Mouse (Mus musculus) CH12.LX (cell line): ENCODE data around the gene Hamp2. TPM values are rescaled to one million over a fixed set of nuclear protein-coding genes. Genes with fewer than 3 reads are reported as not detected.

Experiments used
- DNase-seq: peaks from one replicate; pipeline ENCODE4 v3.0.0-alpha.2; 2013; ENCODE audit errors: extremely low read depth
- H3K27ac ChIP-seq: 2 replicates; pipeline ENCODE4 v1.5.1; 2012; ENCODE audit warnings: low read depth, mild to moderate bottlenecking, control low read depth, moderate library complexity; ENCODE audit not compliant: insufficient read depth
- H3K27me3 ChIP-seq: replicated peaks from 2 replicates; pipeline ENCODE3; 2012; ENCODE audit warnings: inconsistent platforms
- H3K36me3 ChIP-seq, 2 experiments: replicated peaks in 1 of 2; 2 replicates each; pipeline versions ENCODE3 to v1.6.1; 2012; ENCODE audit warnings: inconsistent platforms in 1 of 2, low read length in 1 of 2, mild to moderate bottlenecking in 1 of 2, mixed read lengths in 1 of 2, moderate library complexity in 1 of 2; ENCODE audit not compliant: control insufficient read depth in 1 of 2, insufficient read depth in 1 of 2
- H3K4me1 ChIP-seq, 2 experiments: 2 replicates each; pipeline ENCODE4 v1.6.1; 2012; ENCODE audit warnings: inconsistent platforms in 1 of 2, moderate library complexity in 1 of 2; ENCODE audit not compliant: insufficient read depth in 2 of 2, control insufficient read depth in 1 of 2
- H3K4me2 ChIP-seq: 2 replicates; pipeline ENCODE4 v1.6.1; 2012; ENCODE audit warnings: low read depth, mild to moderate bottlenecking, control low read depth; ENCODE audit not compliant: poor library complexity, insufficient read depth, severe bottlenecking
- H3K4me3 ChIP-seq, 3 experiments: fragments of 150-350 bp in 1 of 3; sonication (generic) in 1 of 3; replicated peaks in 1 of 3; 2 replicates each; pipeline versions ENCODE3 to v1.5.1; 2011 to 2012; ENCODE audit warnings: low read depth in 2 of 3, low read length in 2 of 3, mild to moderate bottlenecking in 2 of 3, moderate library complexity in 2 of 3, control low read depth in 1 of 3, improper control_type of control experiment in 1 of 3, inconsistent platforms in 1 of 3, mixed read lengths in 1 of 3; ENCODE audit not compliant: poor library complexity in 1 of 3
- H3K79me2 ChIP-seq: replicated peaks from 2 replicates; pipeline ENCODE4 v1.6.1; 2012; ENCODE audit warnings: mild to moderate bottlenecking, moderate library complexity; ENCODE audit not compliant: control insufficient read depth, poor library complexity, insufficient read depth, severe bottlenecking; ENCODE audit errors: extremely low read depth
- H3K9ac ChIP-seq: 2 replicates; pipeline ENCODE4 v1.6.1; 2012; ENCODE audit warnings: low read depth, mild to moderate bottlenecking, control low read depth, moderate library complexity; ENCODE audit not compliant: insufficient read depth
- H3K9me3 ChIP-seq: replicated peaks from 2 replicates; pipeline ENCODE3; 2012; ENCODE audit warnings: low read length, inconsistent platforms, mixed read lengths
- CHD1 ChIP-seq: IDR thresholded peaks from 2 replicates; pipeline ENCODE4 v1.6.1; 2012; ENCODE audit warnings: low read depth, low read length, improper control_type of control experiment, inconsistent platforms
- CTCF ChIP-seq, 2 experiments: IDR thresholded peaks in 1 of 2; conservative IDR thresholded peaks in 1 of 2; 2 replicates each; pipeline ENCODE4 v1.5.1; 2011 to 2012; ENCODE audit warnings: low read depth in 2 of 2, low read length in 2 of 2, improper control_type of control experiment in 1 of 2, inconsistent platforms in 1 of 2, mild to moderate bottlenecking in 1 of 2, moderate library complexity in 1 of 2
- ELF1 ChIP-seq: IDR thresholded peaks from 2 replicates; pipeline ENCODE4 v1.6.1; 2014; ENCODE audit warnings: low read depth, mild to moderate bottlenecking, inconsistent platforms, low read length, improper control_type of control experiment
- GABPA ChIP-seq: IDR thresholded peaks from 2 replicates; pipeline ENCODE4 v1.6.1; 2012; ENCODE audit warnings: low read depth, low read length, improper control_type of control experiment, inconsistent platforms; ENCODE audit not compliant: insufficient replicate concordance
- HCFC1 ChIP-seq: IDR thresholded peaks from 2 replicates; pipeline ENCODE4 v1.6.1; 2012; ENCODE audit warnings: low read depth, mild to moderate bottlenecking, inconsistent platforms, low read length, improper control_type of control experiment
- KAT2A ChIP-seq: IDR thresholded peaks from 2 replicates; pipeline ENCODE4 v1.6.1; 2012; ENCODE audit warnings: low read length, improper control_type of control experiment, inconsistent platforms; ENCODE audit not compliant: insufficient replicate concordance
- NELFE ChIP-seq: IDR thresholded peaks from 2 replicates; pipeline ENCODE4 v1.6.1; 2011; ENCODE audit warnings: low read depth, low read length, improper control_type of control experiment
- PAX5 ChIP-seq: IDR thresholded peaks from 2 replicates; pipeline ENCODE4 v1.6.1; 2012; ENCODE audit warnings: low read length, inconsistent platforms, mixed read lengths
- POLR2A ChIP-seq: IDR thresholded peaks from 2 replicates; pipeline ENCODE4 v1.6.1; 2011; ENCODE audit warnings: low read depth, mild to moderate bottlenecking, improper control_type of control experiment, low read length
- POLR2AphosphoS2 ChIP-seq: IDR thresholded peaks from 2 replicates; pipeline ENCODE4 v1.6.1; 2011; ENCODE audit warnings: low read depth, low read length, improper control_type of control experiment
- TBP ChIP-seq: conservative IDR thresholded peaks from 2 replicates; pipeline ENCODE4 v1.6.1; 2011; ENCODE audit warnings: low read depth, low read length, improper control_type of control experiment
- TCF12 ChIP-seq: IDR thresholded peaks from 2 replicates; pipeline ENCODE4 v1.6.1; 2014; ENCODE audit warnings: low read depth, mild to moderate bottlenecking, inconsistent platforms, low read length, improper control_type of control experiment
- UBTF ChIP-seq: IDR thresholded peaks from 2 replicates; pipeline ENCODE4 v1.6.1; 2012; ENCODE audit warnings: low read depth, mild to moderate bottlenecking, inconsistent platforms, low read length, improper control_type of control experiment, moderate library complexity
- USF1 ChIP-seq: IDR thresholded peaks from 2 replicates; pipeline ENCODE4 v1.6.1; 2014; ENCODE audit warnings: low read depth, mild to moderate bottlenecking, inconsistent platforms, low read length, improper control_type of control experiment
- USF2 ChIP-seq: conservative IDR thresholded peaks from 2 replicates; pipeline ENCODE4 v1.6.1; 2011; ENCODE audit warnings: low read depth, low read length, improper control_type of control experiment
- ZC3H11A ChIP-seq: IDR thresholded peaks from 2 replicates; pipeline ENCODE4 v1.6.1; 2012; ENCODE audit warnings: low read depth, mild to moderate bottlenecking, inconsistent platforms, low read length, improper control_type of control experiment
- dilution Hi-C: fragments of 300-500 bp; cut with MboI; formaldehyde crosslinking; loops from 2 replicates; pipeline ENCODE4 v1.14.3; 2020; ENCODE audit warnings: low sequenced_read_pairs; ENCODE audit not compliant: extremely low pct_unique_long_range_greater_than_20kb, extremely low pct_ligation_motif_present
- in situ Hi-C: fragments of 300-500 bp; cut with MboI; formaldehyde crosslinking; loops from 3 replicates; pipeline ENCODE4 v1.14.3; 2019; ENCODE audit warnings: low sequenced_read_pairs, low pct_ligation_motif_present, low pct_unique_long_range_greater_than_20kb, mixed read lengths
- polyA plus RNA-seq: library from polyadenylated mRNA; unstranded; fragments of >175 nt; gene quantifications from 2 replicates; pipeline ENCODE4 v1.2.1, GENCODE M21; 2012; ENCODE audit warnings: low read depth; ENCODE audit not compliant: insufficient read length
- total RNA-seq, 2 experiments: library from RNA; depleted of rRNA; stranded (reverse); fragments of 300-350 nt in 1 of 2; fragments of >200 nt in 1 of 2; gene quantifications; 2 replicates each; pipeline ENCODE4 v1.2.3; 2012 to 2014

The Hamp2 gene
- total and polyA plus RNA-seq, 3 experiments: not detected

DNA sequence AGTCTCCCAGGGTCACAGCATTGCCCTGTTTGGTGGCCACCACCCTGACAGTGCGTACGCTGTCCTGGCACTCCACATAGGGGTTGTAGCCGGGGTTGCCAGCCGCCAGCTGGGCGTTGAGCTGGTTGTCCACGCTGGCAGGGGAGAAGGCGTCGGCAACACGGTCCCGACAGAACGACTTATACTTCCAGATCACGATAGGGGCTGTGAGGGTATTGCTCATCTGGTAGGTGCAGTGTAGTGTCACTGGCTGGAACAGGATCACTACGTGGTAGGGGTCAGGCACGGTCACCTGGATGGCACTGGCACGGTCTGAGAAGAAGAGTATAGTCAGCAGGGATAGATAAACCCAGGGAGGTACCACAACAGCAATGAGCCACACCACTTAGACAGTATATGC, 47.4 kb upstream of the Hamp2 start:
- Histone ChIP-seq H3K36me3 (no peaks in the 10 kb centered on the region), H3K9me3 (peaks cover 7% of the 10 kb centered on the region), H3K27me3 (no peaks in the 10 kb centered on the region), H3K4me2 (no peak overlapping the region), H3K9ac (no peak overlapping the region), H3K27ac (no peak overlapping the region), H3K4me3 (no peak overlapping the region), H3K79me2 (no peaks in the 10 kb centered on the region), H3K4me1 (peaks cover 0 to 4% of the 10 kb centered on the region in 2 experiments; a peak in 1 of 4 replicates)
- in situ Hi-C loops: no loop called here
- dilution Hi-C loops: no loop called here
- TF ChIP-seq CHD1 (no peak), ZC3H11A (no peak), KAT2A (no peak), PAX5 (no peak), TBP (no peak), USF1 (no peak)
- DNase-seq: no peak

DNA sequence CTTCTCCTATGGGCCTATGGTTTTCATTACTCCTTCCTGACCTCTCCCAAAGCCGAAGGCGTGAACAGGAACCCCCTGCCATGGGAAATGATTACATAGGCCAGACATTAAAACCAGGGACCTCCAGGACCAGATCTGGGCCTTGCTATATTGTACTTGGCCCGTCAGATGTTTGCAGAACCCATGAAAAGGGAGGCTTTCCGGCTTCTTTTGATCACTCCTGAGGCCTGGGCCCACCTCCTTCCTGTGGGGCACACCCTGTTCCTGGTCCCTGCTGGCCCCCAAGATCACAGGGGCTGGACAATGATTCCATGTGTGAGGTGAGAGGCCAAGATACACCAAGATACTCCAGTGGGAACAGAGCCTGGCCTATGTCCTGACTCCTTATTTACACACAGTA, 44.7 kb upstream of the Hamp2 start:
- Histone ChIP-seq H3K9me3 (peaks cover 7% of the 10 kb centered on the region), H3K36me3 (no peaks in the 10 kb centered on the region), H3K27me3 (no peaks in the 10 kb centered on the region), H3K27ac (no peak overlapping the region), H3K4me3 (no peak overlapping the region), H3K4me1 (peaks cover 0 to 10% of the 10 kb centered on the region in 2 experiments; a peak in 2 of 4 replicates), H3K79me2 (no peaks in the 10 kb centered on the region), H3K9ac (no peak overlapping the region), H3K4me2 (no peak overlapping the region)
- dilution Hi-C loops (no loop called here), in situ Hi-C loops (no loop called here)
- TF ChIP-seq GABPA (no peak), UBTF (no peak)
- DNase-seq: no peak

DNA sequence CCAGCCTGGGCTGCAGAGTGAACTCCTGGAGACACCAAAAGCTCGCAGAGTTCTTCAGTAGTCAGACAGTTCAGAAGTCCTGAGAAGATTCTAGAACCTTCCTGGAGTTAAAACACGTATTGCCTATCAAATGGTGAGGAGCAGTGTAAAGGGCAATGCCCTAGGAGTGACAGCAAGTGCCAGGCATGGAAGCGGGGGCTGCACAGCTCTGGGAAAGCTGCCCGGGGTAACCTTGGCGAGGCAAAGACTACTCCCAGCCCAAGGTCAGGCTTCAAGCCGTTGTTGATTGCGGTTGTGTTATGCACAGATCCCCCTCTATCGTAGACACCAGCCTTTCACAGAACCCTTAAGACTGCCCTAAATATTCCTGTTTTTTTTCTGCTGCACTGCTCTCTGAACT, 44.1 kb upstream of the Hamp2 start:
- dilution Hi-C loops (no loop called here), in situ Hi-C loops (no loop called here)
- peaks cover 0 to 8% of the 10 kb centered on the region in 2 experiments; a peak in 2 of 4 replicates for H3K4me1 ChIP-seq
- H3K4me2 ChIP-seq: no peak overlapping the region
- H3K27ac ChIP-seq: no peak overlapping the region
- no peak overlapping the region for H3K4me3 ChIP-seq
- H3K79me2 ChIP-seq: no peaks in the 10 kb centered on the region
- no peaks in the 10 kb centered on the region for H3K36me3 ChIP-seq
- no peaks in the 10 kb centered on the region for H3K27me3 ChIP-seq
- TF ChIP-seq HCFC1 (no peak), KAT2A (no peak), POLR2AphosphoS2 (no peak), POLR2A (no peak), CTCF (conservative IDR thresholded peaks at IDR 0.05 in 1 of 2, IDR thresholded peaks at IDR 0.05 in 1 of 2; ENCODE audit: low read depth in 2 of 2, low read length in 2 of 2) (no peak), USF2 (no peak), PAX5 (no peak), TCF12 (no peak), ELF1 (no peak), NELFE (no peak), CHD1 (no peak)
- DNase-seq: no peak
- H3K9me3 ChIP-seq: peaks cover 6% of the 10 kb centered on the region
- H3K9ac ChIP-seq: no peak overlapping the region
